Mouse (Mus musculus) kidney, embryonic 15.5 days (tissue): ENCODE measurements at regions not wholly inside any gene's neighbourhood (a gene's known extent, or its start where the extent isn't known, plus 50 kb on each side); places are given as distances from the start of the nearest gene placed in this dataset.
A peak's percentile ranks its signal among the peaks of the same experiment; 100 is the strongest.
"Not testable (repeated sequence)": the region's sequence is repeated elsewhere in the genome, so short reads cannot be mapped to it uniquely, and the experiment has no call there.

ENCODE experiments used
- ATAC-seq: fragments of 200-750 bp; cut with Nextera tagmentation; replicated peaks from 2 replicates; pipeline ENCODE4 v1.8.0; 2017; ENCODE audit warnings: moderate TSS enrichment; ENCODE audit not compliant: low FRiP score
- H3K27ac ChIP-seq: fragments of 300-500 bp; sonication (generic); 2 replicates; pipeline ENCODE4 v1.5.1; 2015; ENCODE audit warnings: mild to moderate bottlenecking, inconsistent platforms
- H3K27me3 ChIP-seq: fragments of 300-500 bp; sonication (generic); 2 replicates; pipeline ENCODE4 v1.6.1; 2015; ENCODE audit warnings: inconsistent platforms
- H3K36me3 ChIP-seq: fragments of 300-500 bp; sonication (generic); 2 replicates; pipeline ENCODE4 v1.6.1; 2015; ENCODE audit warnings: inconsistent platforms
- H3K4me1 ChIP-seq: fragments of 300-500 bp; sonication (generic); 2 replicates; pipeline ENCODE4 v1.6.1; 2015; ENCODE audit warnings: inconsistent platforms
- H3K4me2 ChIP-seq: fragments of 300-500 bp; sonication (generic); 2 replicates; pipeline ENCODE4 v1.6.1; 2015; ENCODE audit warnings: moderate library complexity, mild to moderate bottlenecking, inconsistent platforms
- H3K4me3 ChIP-seq: fragments of 300-500 bp; sonication (generic); replicated peaks from 2 replicates; pipeline ENCODE4 v1.5.1; 2015; ENCODE audit warnings: mild to moderate bottlenecking, inconsistent platforms
- H3K9ac ChIP-seq: fragments of 300-500 bp; sonication (generic); 2 replicates; pipeline ENCODE4 v1.6.1; 2015; ENCODE audit warnings: mild to moderate bottlenecking, inconsistent platforms
- H3K9me3 ChIP-seq: fragments of 300-500 bp; sonication (generic); replicated peaks from 2 replicates; pipeline ENCODE4 v1.6.1; 2016; ENCODE audit warnings: inconsistent platforms
- WGBS: fragments of 180-500 bp; shearing (Covaris S2); methylation state at CpG from one replicate; pipeline ENCODE4 v1.1.7; 2015; ENCODE audit warnings: mixed read lengths; 5-methylcytosine and 5-hydroxymethylcytosine counted together

- no peak overlapping the region for H3K4me3 ChIP-seq
- H3K36me3 ChIP-seq, result no peaks in the 10 kb centered on the region
- no peak for ATAC-seq
- WGBS, result 47% methylated on average over 1 of the region's 1 CpGs
- H3K27ac ChIP-seq, result no peak overlapping the region
- no peak overlapping the region for H3K4me2 ChIP-seq
- H3K4me1 ChIP-seq, result no peaks in the 10 kb centered on the region
- H3K9me3 ChIP-seq, result no peaks in the 10 kb centered on the region
- no peak overlapping the region for H3K9ac ChIP-seq
- H3K27me3 ChIP-seq, result no peaks in the 10 kb centered on the region
Observed at GRCm38 (mm10) chr13:35564006-35564405, 95.6 kb upstream of the Cdyl start.

GRCm38 (mm10) chr13:35581616-35582015 is 78.0 kb upstream of the Cdyl start:
- H3K27ac ChIP-seq, result no peak overlapping the region
- peak; percentile 62; the same call in 1 of the 2 replicates for ATAC-seq
- no peaks in the 10 kb centered on the region for H3K9me3 ChIP-seq
- no peaks in the 10 kb centered on the region for H3K36me3 ChIP-seq
- H3K4me2 ChIP-seq, result no peak overlapping the region
- no peak overlapping the region for H3K4me3 ChIP-seq
- H3K4me1 ChIP-seq, result no peaks in the 10 kb centered on the region
- H3K27me3 ChIP-seq, result no peaks in the 10 kb centered on the region
- 16% methylated on average over 3 of the region's 3 CpGs for WGBS
- no peak overlapping the region for H3K9ac ChIP-seq

- 93% methylated on average over 5 of the region's 5 CpGs for WGBS
Observed at GRCm38 (mm10) chr13:35598003-35598402, 61.6 kb upstream of the Cdyl start.

DNA sequence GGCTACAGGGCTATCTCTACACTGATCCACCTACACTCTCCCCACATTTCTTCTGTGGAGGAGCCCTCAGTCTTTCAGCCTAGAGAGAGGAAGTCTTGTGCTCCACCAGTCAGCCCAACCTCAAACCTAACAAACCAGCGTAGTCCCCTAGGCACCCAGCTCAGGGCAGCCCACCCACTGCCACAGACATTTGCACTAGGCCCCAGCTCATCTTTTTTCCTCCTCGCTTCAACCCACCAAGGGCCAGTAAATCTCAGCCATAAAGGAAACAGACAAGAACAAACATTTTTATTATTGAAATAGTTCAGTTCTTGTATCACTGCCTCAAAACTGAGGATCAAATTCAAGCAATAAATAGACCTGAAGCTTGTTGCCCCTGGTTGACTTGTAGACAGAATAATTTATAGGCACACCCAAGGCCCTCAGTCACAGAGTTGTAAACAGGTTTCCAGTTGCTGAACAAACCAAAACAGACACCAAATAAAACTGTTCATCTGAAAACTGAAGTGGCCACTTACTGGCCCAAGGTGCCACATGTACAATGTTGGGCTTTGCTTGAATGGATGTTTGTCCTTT is 58.0 kb upstream of the Cdyl start:
- Histone ChIP-seq H3K36me3 (no peaks in the 10 kb centered on the region), H3K4me2 (no peak overlapping the region), H3K4me3 (no peak overlapping the region), H3K9ac (no peak overlapping the region), H3K9me3 (no peaks in the 10 kb centered on the region), H3K27me3 (no peaks in the 10 kb centered on the region), H3K27ac (no peak overlapping the region), H3K4me1 (no peaks in the 10 kb centered on the region)
- ATAC-seq, result peak; percentile 46; the same call in 1 of the 2 replicates
- WGBS, result 49% methylated on average over 2 of the region's 2 CpGs

More at GRCm38 (mm10) chr13:35598003-35598402, 61.6 kb upstream of the Cdyl start:
- Histone ChIP-seq H3K4me2 (no peak overlapping the region), H3K9ac (no peak overlapping the region), H3K4me3 (no peak overlapping the region), H3K4me1 (no peaks in the 10 kb centered on the region), H3K9me3 (no peaks in the 10 kb centered on the region), H3K27ac (no peak overlapping the region), H3K27me3 (no peaks in the 10 kb centered on the region), H3K36me3 (no peaks in the 10 kb centered on the region)
- no peak for ATAC-seq

- H3K27me3 ChIP-seq, result no peaks in the 10 kb centered on the region
- 93% methylated on average over 5 of the region's 5 CpGs for WGBS
- no peak for ATAC-seq
Observed at GRCm38 (mm10) chr13:35603080-35603479, 56.6 kb upstream of the Cdyl start.

DNA sequence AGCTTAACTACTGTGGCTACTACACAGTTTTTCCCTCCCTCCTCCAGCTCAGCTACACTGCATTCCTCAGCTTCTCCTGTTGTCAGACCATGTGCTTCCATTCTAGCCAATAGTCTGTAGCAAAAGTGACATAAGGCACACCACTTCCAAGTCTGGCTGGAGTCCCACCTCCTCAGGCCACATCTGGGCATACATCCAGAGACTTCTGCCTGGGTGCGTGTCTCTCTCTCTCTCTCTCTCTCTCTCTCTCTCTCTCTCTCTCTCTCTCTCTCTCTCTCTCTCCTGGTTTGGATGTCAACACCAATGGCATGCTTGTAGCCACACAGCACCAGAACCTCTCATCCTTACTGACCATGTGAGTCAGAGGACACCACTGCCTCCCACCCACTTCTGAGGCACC is 55.6 kb upstream of the Cdyl start:
- Histone ChIP-seq H3K4me3 (no peak overlapping the region), H3K9me3 (no peaks in the 10 kb centered on the region), H3K27me3 (no peaks in the 10 kb centered on the region), H3K4me1 (no peaks in the 10 kb centered on the region), H3K27ac (no peak overlapping the region), H3K36me3 (no peaks in the 10 kb centered on the region), H3K9ac (no peak overlapping the region), H3K4me2 (no peak overlapping the region)
- 54% methylated on average over 1 of the region's 1 CpGs for WGBS
- ATAC-seq, result peak; percentile 67; the same call in 1 of the 2 replicates

More at GRCm38 (mm10) chr13:35603080-35603479, 56.6 kb upstream of the Cdyl start:
- H3K4me3 ChIP-seq, result no peak overlapping the region
- H3K9me3 ChIP-seq, result no peaks in the 10 kb centered on the region
- H3K36me3 ChIP-seq, result no peaks in the 10 kb centered on the region
- H3K4me1 ChIP-seq, result no peaks in the 10 kb centered on the region
- no peak overlapping the region for H3K4me2 ChIP-seq
- H3K9ac ChIP-seq, result no peak overlapping the region
- H3K27ac ChIP-seq, result no peak overlapping the region

DNA sequence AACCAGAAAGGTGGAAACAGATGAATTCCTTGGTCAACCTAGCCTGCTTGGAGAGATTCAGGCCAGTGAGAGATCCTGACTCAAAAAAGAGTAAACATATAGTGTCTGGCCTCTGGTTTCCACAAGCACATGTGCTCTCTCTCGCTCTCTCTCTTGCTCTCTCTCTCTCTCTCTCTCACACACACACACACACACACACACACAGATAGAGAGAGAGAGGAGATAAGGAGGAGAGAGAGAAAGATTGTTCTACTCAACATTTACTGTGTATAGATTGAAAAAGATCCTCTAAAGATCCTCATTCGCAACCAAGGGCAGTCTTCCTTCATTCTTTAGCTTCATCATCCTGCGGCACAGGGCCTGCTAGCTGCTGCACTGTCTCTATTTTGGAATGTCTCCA is 54.9 kb upstream of the Cdyl start:
- Histone ChIP-seq H3K9ac (no peak overlapping the region), H3K36me3 (no peaks in the 10 kb centered on the region), H3K4me2 (no peak overlapping the region), H3K27ac (no peak overlapping the region), H3K9me3 (no peaks in the 10 kb centered on the region), H3K4me1 (no peaks in the 10 kb centered on the region), H3K4me3 (no peak overlapping the region), H3K27me3 (no peaks in the 10 kb centered on the region)
- whole genome bisulfite sequencing, result 96% methylated on average over 3 of the region's 3 CpGs
- ATAC-seq, result no peak

DNA sequence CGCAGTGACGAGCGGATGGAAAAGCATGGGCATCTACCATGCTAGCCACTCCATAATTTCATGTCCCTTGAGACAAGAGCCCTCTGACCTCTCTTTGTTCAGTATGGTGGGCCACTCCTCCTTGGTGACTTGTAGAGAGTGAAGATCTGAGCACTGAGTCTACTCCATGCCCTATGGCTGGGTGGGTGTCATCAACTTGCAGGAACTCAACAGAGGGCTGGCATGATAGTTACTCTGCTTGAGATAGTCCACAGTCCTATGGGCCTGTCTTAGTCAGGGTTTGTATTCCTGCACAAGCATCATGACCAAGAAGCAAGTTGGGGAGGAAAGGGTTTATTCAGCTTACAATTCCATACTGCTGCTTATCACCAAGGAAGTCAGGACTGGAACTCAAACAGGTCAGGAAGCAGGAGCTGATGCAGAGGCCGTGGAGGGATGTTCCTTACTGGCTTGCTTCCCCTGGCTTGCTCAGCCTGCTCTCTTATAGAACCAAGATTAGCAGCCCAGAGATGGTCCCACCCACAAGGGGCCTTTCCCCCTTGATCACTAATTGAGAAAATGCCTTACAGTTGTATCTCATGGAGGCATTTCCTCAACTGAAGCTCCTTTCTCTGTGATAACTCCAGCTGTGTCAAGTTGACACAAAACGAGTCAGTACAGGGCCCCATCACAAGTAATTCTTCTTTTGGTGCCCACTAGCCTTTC is 52.6 kb upstream of the Cdyl start:
- not testable (repeated sequence) for H3K4me3 ChIP-seq, H3K4me2 ChIP-seq, H3K9ac ChIP-seq, H3K27me3 ChIP-seq, H3K27ac ChIP-seq, H3K36me3 ChIP-seq, H3K9me3 ChIP-seq, H3K4me1 ChIP-seq, ATAC-seq
- WGBS, result 85% methylated on average over 5 of the region's 5 CpGs

GRCm38 (mm10) chr13:35607710-35608109 is 51.9 kb upstream of the Cdyl start:
- no peaks in the 10 kb centered on the region for H3K4me1 ChIP-seq
- no peak overlapping the region for H3K9ac ChIP-seq
- 94% methylated on average over 2 of the region's 2 CpGs for WGBS
- H3K27me3 ChIP-seq, result no peaks in the 10 kb centered on the region
- no peaks in the 10 kb centered on the region for H3K36me3 ChIP-seq
- no peak overlapping the region for H3K27ac ChIP-seq
- ATAC-seq, result no peak
- no peaks in the 10 kb centered on the region for H3K9me3 ChIP-seq
- H3K4me2 ChIP-seq, result no peak overlapping the region
- no peak overlapping the region for H3K4me3 ChIP-seq
